Mouse (Mus musculus) hindbrain, embryonic 11.5 days (tissue): ENCODE results near the gene 2810004N23Rik. TPM values are rescaled to one million over a fixed set of nuclear protein-coding genes. Genes with fewer than 3 reads are reported as not detected.
A peak's percentile ranks its signal among the peaks of the same experiment; 100 is the strongest.

Experiments used
- ATAC-seq: fragments of 200-750 bp; cut with Nextera tagmentation; 2 replicates; pipeline ENCODE4 v1.8.0; 2017; ENCODE audit warnings: mild to moderate bottlenecking, moderate TSS enrichment, moderate library complexity; ENCODE audit not compliant: low FRiP score
- DNase-seq: peaks from one replicate; pipeline ENCODE4 v3.0.0-alpha.2; 2015; ENCODE audit warnings: low spot score
- H3K27ac ChIP-seq: fragments of 300-500 bp; sonication (generic); 2 replicates; pipeline ENCODE4 v1.5.1; 2014; ENCODE audit warnings: mild to moderate bottlenecking, low read depth, low read length
- H3K27me3 ChIP-seq: fragments of 300-500 bp; sonication (generic); 2 replicates; pipeline ENCODE4 v1.6.1; 2014; ENCODE audit warnings: mild to moderate bottlenecking, low read length, moderate library complexity, mixed read lengths; ENCODE audit not compliant: control insufficient read depth, insufficient read depth
- H3K36me3 ChIP-seq: fragments of 300-500 bp; sonication (generic); 2 replicates; pipeline ENCODE4 v1.6.1; 2014; ENCODE audit warnings: mild to moderate bottlenecking, low read length, moderate library complexity, mixed read lengths; ENCODE audit not compliant: control insufficient read depth, insufficient read depth
- H3K4me1 ChIP-seq: fragments of 300-500 bp; sonication (generic); replicated peaks from 2 replicates; pipeline ENCODE4 v1.6.1; 2014; ENCODE audit warnings: low read length, mixed read lengths; ENCODE audit not compliant: control insufficient read depth, insufficient read depth
- H3K4me2 ChIP-seq: fragments of 300-500 bp; sonication (generic); replicated peaks from 2 replicates; pipeline ENCODE4 v1.6.1; 2014; ENCODE audit warnings: mild to moderate bottlenecking, low read depth, low read length
- H3K4me3 ChIP-seq: fragments of 300-500 bp; sonication (generic); 2 replicates; pipeline ENCODE4 v1.5.1; 2014; ENCODE audit warnings: low read depth, low read length
- H3K9ac ChIP-seq: fragments of 300-500 bp; sonication (generic); 2 replicates; pipeline ENCODE4 v1.6.1; 2014; ENCODE audit warnings: low read depth, low read length
- H3K9me3 ChIP-seq: fragments of 300-500 bp; sonication (generic); 2 replicates; pipeline ENCODE4 v1.6.1; 2016; ENCODE audit warnings: low read length; ENCODE audit not compliant: control insufficient read depth
- WGBS: fragments of 180-500 bp; shearing (Covaris S2); extraction: QIAGEN DNeasy Blood & Tissue Kit; methylation state at CpG from one replicate; pipeline ENCODE4 v1.1.7; 2014; 5-methylcytosine and 5-hydroxymethylcytosine counted together
- polyA plus RNA-seq: library from polyadenylated mRNA; unstranded; fragments of >200 nt; fragmentation: Nextera tagmentation; extraction: Ambion mirVana; gene quantifications from 2 replicates; pipeline ENCODE4 v1.2.1, GENCODE M21; 2014

Gene 2810004N23Rik
- 38.8 and 41.6 TPM in 2 replicates for polyA plus RNA-seq

DNA sequence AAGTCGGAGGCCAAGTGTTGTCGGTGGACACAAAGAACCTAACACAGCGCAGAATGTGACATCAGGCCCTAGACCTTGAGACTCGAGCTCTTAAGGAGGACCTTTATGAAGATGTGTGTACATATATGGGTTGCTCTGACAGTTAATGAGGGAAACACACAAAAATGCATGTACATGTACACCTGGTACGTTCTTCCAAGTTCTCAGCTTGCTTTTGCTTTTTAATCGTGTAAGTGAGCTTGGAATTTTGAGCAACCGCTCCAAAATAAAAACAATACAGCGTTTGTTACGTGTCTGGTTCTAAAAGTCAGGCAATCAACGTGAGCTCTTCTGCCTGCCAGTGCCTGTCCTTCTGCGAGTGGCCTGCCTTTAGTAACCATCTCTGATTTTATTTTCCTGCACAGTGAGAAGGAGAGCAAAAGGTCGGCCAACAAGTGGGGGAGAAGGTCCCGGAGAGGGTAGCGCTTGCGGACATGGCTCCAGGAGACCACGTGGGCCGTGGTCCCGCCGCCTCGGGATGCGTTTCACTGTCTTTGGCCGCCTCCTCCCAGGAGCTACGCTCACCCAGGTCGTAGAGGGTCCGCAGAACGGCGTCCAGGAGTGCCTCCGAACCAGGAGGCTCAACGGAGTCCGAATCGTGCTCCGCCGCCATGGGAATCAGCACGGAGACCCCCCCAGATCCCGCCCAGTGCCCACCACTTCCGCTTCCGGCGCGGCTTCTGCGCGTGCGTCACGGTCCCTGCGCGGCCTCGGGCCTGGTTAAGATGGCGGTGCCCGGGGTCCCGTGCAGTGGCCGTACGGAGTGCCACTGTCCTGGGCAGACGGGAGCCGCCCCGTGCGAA lies at the start of gene 2810004N23Rik, which contains the start of gene Gnpat:
TSS of gene 2810004N23Rik (minus strand) at position 800 of the 842 bp plus-strand sequence.
TSS of gene Gnpat (plus strand) at position 713 of the 842 bp plus-strand sequence.
- Histone ChIP-seq H3K4me2 (peak within 1 kb of the TSS; percentile 76), H3K4me1 (0 out of 2 replicates have a peak, but pooled peaks cover 3% of the 10 kb centered on the region), H3K27ac (peak within 1 kb of the TSS; percentile 89), H3K9me3 (no peaks in the 10 kb centered on the region), H3K27me3 (no peaks in the 10 kb centered on the region), H3K4me3 (peak within 1 kb of the TSS; percentile 95), H3K9ac (peak within 1 kb of the TSS; percentile 98), H3K36me3 (peaks cover 9% of the 10 kb centered on the region; the same call in 1 of the 2 replicates)
- peak; percentile 97 for DNase-seq
- whole genome bisulfite sequencing: 1% methylated on average over 52 of the region's 55 CpGs
- ATAC-seq: peak; percentile 98

DNA sequence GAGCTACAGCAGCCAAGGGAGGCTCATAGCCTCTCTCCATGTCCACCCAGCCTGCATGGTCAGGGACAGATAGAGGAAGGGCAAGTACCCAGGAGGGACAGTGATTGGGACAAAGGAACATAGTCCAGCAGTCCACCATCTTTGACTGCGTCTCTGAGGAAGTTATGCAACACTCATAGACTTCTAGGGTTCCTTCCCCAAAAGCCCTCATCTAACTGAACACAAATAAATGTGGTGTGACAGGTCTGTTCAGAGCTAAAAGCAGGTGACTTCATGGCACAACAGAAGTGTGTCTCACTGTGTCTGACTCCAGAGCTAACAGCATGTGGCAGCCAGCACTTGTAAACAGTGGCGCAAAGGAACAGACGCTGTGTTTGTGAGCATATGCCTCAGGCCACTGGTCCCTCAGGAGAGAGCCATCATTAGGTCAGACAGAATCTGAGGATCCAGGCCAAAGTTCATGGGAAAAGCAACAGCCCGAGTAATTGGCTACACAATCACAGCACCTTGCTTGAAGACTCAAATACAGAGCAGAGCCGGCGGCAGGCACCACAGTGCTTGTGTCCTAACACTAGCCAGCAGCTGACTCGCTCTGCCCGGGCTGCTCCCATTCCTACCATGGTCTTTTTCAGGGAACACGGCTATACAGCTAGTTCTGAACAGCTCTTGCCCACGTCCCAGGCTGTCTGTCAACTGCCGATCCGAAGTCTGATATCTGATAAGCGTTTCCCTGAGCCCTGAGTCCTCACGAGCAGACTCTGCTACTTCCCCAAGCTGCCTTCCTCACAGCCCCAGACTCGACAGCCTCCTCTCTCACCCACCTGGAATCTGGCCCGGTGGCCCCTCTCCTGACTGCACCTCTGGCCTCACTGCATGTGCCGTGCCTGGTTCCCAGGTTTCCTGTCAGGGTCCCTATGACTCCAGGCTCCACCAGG lies 49.3 kb upstream of the 2810004N23Rik start:
- H3K9me3 ChIP-seq: no peaks in the 10 kb centered on the region
- no peak overlapping the region for H3K27ac ChIP-seq
- no peaks in the 10 kb centered on the region for H3K4me1 ChIP-seq
- H3K4me3 ChIP-seq: no peak overlapping the region
- WGBS: 80% methylated on average over 17 of the region's 17 CpGs
- no peak overlapping the region for H3K9ac ChIP-seq
- no peak overlapping the region for H3K4me2 ChIP-seq
- DNase-seq (peak; percentile 20), ATAC-seq (no peak)
- H3K27me3 ChIP-seq: no peaks in the 10 kb centered on the region
- H3K36me3 ChIP-seq: peaks cover 14% of the 10 kb centered on the region; the same call in 1 of the 2 replicates

DNA sequence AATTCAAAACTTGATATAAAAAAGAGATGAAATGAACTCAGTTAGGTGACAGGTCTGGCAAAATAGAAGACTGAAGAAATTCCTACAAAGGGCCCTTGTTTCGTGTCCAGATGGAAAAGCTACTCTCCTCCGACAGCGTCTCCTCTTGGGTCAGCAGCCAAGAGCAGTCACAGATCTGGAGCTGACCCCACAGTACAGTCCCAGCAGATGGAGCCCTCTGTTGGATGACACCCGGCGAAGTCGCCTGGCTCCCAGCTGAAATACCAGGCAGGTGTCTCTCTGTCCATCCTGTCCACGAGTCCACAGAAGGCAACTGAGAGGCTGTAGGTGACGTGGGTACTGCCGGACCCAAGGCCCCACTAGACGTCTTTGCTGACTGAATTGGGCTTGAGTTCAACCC lies 47.4 kb upstream of the 2810004N23Rik start:
- no peaks in the 10 kb centered on the region for H3K27me3 ChIP-seq
- WGBS: 86% methylated on average over 10 of the region's 10 CpGs
- H3K4me1 ChIP-seq: no peaks in the 10 kb centered on the region
- DNase-seq (no peak), ATAC-seq (no peak)
- peaks cover 14% of the 10 kb centered on the region; the same call in 1 of the 2 replicates for H3K36me3 ChIP-seq
- no peak overlapping the region for H3K4me2 ChIP-seq
- no peak overlapping the region for H3K9ac ChIP-seq
- H3K9me3 ChIP-seq: no peaks in the 10 kb centered on the region
- no peak overlapping the region for H3K4me3 ChIP-seq
- H3K27ac ChIP-seq: no peak overlapping the region

DNA sequence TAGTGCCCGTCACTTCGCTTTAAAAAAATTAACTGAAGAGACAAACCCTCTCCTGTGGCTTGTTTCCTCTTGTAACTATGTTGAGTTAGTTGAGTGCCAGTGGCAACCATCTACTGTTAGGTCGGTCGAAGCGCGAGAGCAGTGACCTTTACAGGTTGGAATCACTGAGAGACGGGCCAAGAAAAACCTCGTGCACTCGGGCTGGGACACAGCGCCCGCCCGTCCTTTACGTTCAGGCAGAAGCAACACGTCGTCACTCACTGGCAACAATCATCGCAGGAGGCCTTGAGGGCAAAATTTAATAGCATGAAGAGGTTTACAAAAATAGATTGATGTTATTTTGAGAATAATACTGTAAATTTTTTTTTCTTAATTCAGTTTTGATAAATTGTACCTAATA lies 47.0 kb upstream of the 2810004N23Rik start:
- no peak overlapping the region for H3K4me3 ChIP-seq
- H3K9me3 ChIP-seq: no peaks in the 10 kb centered on the region
- WGBS: 96% methylated on average over 16 of the region's 16 CpGs
- no peak overlapping the region for H3K27ac ChIP-seq
- no peak overlapping the region for H3K4me2 ChIP-seq
- no peaks in the 10 kb centered on the region for H3K4me1 ChIP-seq
- no peaks in the 10 kb centered on the region for H3K27me3 ChIP-seq
- DNase-seq: no peak
- no peak for ATAC-seq
- H3K36me3 ChIP-seq: peaks cover 14% of the 10 kb centered on the region; the same call in 1 of the 2 replicates
- H3K9ac ChIP-seq: no peak overlapping the region

DNA sequence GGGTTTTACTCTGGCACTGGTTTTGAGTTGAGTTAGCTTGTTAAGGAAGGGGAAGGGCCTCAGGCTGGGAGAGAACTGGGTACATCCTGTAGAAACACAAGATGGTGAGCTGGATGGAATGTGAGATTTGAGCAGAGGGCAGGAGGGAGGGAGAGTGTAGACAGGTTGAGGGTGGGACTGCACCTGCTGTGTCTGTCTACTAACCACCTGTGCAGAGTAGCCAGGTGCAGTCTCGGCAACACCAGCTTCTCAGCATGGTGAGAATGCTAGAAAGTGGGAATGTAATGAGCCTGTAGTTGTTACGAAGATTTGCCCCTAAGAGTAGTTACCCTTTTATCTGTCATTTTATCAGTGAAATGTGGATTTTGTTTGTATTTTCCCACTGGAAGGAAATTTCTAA lies 42.6 kb upstream of the 2810004N23Rik start:
- DNase-seq: no peak
- no peak overlapping the region for H3K9ac ChIP-seq
- WGBS: 87% methylated on average over 2 of the region's 2 CpGs
- H3K9me3 ChIP-seq: no peaks in the 10 kb centered on the region
- no peak for ATAC-seq
- H3K4me3 ChIP-seq: no peak overlapping the region
- no peaks in the 10 kb centered on the region for H3K27me3 ChIP-seq
- peaks cover 7% of the 10 kb centered on the region for H3K36me3 ChIP-seq
- H3K4me2 ChIP-seq: no peak overlapping the region
- no peaks in the 10 kb centered on the region for H3K4me1 ChIP-seq
- no peak overlapping the region for H3K27ac ChIP-seq

DNA sequence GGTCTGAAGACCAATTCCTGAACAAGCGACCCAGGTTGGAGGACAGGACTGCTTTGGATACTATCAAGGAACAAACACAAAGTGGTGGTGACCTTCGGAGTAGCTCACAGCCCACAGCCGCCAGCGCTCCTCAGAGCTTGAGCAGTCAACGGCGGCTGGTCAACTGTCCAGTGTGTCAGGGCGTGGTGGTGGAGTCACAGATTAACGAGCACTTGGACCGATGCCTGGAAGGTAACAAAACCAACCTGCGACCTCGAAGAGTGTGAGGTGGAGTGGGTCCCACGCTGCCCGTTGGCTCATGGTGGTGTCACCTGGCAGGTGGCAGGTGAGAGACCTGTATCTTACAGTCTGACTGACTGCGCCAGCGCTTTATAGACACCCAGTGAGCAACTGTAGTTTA lies 40.3 kb upstream of the 2810004N23Rik start:
- H3K4me1 ChIP-seq: peaks cover 3% of the 10 kb centered on the region
- 97% methylated on average over 15 of the region's 15 CpGs for WGBS
- H3K4me3 ChIP-seq: no peak overlapping the region
- H3K27me3 ChIP-seq: no peaks in the 10 kb centered on the region
- ATAC-seq (no peak), DNase-seq (no peak)
- no peaks in the 10 kb centered on the region for H3K9me3 ChIP-seq
- H3K4me2 ChIP-seq: no peak overlapping the region
- no peaks in the 10 kb centered on the region; the same call in 1 of the 2 replicates for H3K36me3 ChIP-seq
- H3K9ac ChIP-seq: no peak overlapping the region
- H3K27ac ChIP-seq: no peak overlapping the region

DNA sequence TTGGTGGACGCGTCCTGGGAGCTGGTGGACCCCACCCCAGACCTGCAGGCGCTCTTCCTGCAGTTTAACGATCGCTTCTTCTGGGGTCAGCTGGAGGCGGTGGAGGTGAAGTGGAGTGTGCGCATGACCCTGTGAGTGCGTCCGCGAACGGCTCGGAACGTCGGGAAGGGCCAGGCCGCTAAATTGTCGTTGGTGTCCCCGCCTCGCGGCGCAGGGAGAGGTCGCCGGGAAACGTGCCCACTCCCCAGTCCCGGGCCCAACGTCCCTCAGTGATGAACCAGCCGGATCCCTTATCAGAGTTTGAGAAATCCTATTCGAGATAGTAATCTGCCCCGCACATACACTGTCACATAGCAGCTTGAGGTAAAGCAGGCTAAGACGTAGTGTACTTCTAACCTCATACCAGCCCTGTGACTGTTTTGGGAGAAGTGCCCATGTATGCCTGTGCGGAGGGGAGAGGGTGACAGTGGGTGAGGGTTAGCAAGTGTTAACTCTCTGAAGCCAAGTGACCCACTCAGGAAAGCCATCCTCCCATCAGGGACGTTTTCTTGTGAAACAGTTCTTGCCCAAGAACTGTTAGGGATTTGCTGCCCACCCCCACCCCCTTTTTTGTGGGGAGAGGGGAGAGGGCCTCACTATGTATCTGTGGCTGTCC lies 35.5 kb upstream of the 2810004N23Rik start:
- peak overlapping the region; percentile 84 for H3K4me2 ChIP-seq
- peak overlapping the region; percentile 82 for H3K9ac ChIP-seq
- peak; percentile 11 for DNase-seq
- H3K9me3 ChIP-seq: no peaks in the 10 kb centered on the region
- H3K4me3 ChIP-seq: peak overlapping the region; percentile 76
- no peaks in the 10 kb centered on the region for H3K27me3 ChIP-seq
- ATAC-seq: peak; percentile 20
- peak overlapping the region; percentile 75; the same call in 1 of the 2 replicates for H3K27ac ChIP-seq
- no peaks in the 10 kb centered on the region; the same call in 1 of the 2 replicates for H3K36me3 ChIP-seq
- H3K4me1 ChIP-seq: peaks cover 6% of the 10 kb centered on the region
- 7% methylated on average over 31 of the region's 31 CpGs for WGBS
